Mouse (Mus musculus) mature B cell (primary cell): ENCODE measurements around the gene Nme9.

Experiments used
- in situ Hi-C: fragments of 300-500 bp; cut with MboI; formaldehyde crosslinking; loops from 2 replicates; pipeline ENCODE4 v1.14.3; 2019

Nme9 gene

GRCm38 (mm10) chr9:99436182-99437030 lies 14.9 kb upstream of the Nme9 start:
- in situ Hi-C loops: no loop called here

DNA sequence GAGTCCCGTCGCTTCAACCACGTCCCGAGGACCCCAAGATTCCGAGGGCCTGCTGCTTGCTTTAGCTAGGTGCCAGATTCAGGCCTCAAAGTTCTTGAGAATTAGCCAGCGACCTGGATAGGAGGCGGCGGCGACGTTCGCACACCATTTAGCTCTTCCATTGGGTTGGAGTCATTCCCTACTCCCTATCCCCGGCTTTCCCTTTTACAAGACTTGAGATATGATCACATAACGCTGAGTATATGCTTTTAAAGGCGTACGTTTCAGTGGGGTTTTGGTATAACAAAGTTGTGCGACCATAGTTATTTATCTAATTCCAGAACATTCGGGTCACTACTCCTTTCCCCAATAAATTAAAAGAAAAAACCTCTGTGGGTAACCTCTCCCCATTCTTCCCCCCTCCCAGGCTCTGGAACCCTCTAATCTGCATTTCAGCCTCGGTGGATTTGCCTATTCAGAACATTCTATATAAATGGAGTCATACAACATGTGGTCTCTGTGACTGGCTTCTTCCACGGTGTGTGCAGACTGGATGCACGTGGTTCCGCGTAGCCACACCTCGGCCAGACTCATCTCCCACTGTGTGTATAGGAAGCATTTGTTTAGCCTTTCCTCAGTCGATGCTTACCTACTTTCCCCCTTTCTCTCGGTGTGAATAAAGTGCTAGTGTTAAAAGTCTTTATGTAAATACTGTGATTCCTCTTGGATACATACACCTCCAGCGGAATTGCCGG lies 14.1 kb upstream of the Nme9 start, which contains the start of gene Mras:
Gene Mras, minus strand, starts transcription at position 351 of the 734 bp plus-strand sequence.
- in situ Hi-C loops: no loop called here

GRCm38 (mm10) chr9:99437781-99438565 lies 13.3 kb upstream of the Nme9 start:
- in situ Hi-C loops: no loop called here

GRCm38 (mm10) chr9:99439064-99439463 lies 12.2 kb upstream of the Nme9 start:
- in situ Hi-C loops: no loop called here

DNA sequence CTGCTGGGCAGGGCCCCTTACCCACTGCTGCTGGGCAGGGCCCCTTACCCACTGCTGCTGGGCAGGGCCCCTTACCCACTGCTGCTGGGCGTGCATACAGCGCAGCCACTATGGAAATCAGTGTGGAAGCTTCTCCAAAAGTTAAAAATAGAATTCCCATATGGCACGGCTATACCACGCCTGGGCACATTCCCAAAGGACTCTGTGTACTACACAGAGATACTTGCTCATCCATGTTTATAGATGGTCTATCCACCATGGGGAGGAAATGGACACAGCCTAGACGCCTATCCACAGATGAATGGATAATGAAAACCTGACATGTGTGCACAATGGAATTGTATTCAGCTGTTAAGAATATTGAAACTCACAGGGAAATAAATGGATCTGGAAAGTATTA lies 10.3 kb upstream of the Nme9 start:
- in situ Hi-C loops: no loop called here

GRCm38 (mm10) chr9:99441647-99442433 lies 9.4 kb upstream of the Nme9 start:
- in situ Hi-C loops: no loop called here

GRCm38 (mm10) chr9:99444590-99445178 lies 6.6 kb upstream of the Nme9 start:
- in situ Hi-C loops: no loop called here

- in situ Hi-C loops: no loop called here
These were observed 5.0 kb upstream of the Nme9 start for GRCm38 (mm10) chr9:99446259-99446658.

GRCm38 (mm10) chr9:99447323-99447722 lies 4.0 kb upstream of the Nme9 start:
- in situ Hi-C loops: no loop called here

- in situ Hi-C loops: no loop called here
These were observed 1.2 kb upstream of the Nme9 start for GRCm38 (mm10) chr9:99449886-99450647.

DNA sequence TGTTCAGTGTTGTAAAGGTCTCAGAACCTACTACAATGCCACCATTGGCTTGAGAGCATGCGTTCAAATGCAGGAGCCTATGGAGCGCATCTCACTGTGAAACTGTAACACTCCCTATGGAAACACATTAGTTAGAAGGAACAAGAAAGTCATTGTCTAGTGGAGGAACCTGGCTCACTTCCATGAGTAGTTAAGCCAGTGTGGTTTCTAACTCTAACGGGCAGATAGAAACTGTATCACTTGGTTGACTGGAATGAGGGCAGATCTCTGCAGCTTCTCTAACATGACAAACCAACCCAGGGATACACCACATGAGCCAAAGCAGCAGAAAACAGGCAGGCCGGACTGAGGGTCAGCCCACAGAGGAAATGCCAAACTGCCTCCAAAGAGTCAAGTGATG lies 2.9 kb downstream of the Nme9 start:
- in situ Hi-C loops: no loop called here

GRCm38 (mm10) chr9:99458529-99459208 lies 7.4 kb downstream of the Nme9 start:
- in situ Hi-C loops: no loop called here

- in situ Hi-C loops: no loop called here
These were observed 8.5 kb downstream of the Nme9 start for GRCm38 (mm10) chr9:99459730-99460129.

- in situ Hi-C loops: no loop called here
These were observed 13.6 kb downstream of the Nme9 start for GRCm38 (mm10) chr9:99464876-99465275.

DNA sequence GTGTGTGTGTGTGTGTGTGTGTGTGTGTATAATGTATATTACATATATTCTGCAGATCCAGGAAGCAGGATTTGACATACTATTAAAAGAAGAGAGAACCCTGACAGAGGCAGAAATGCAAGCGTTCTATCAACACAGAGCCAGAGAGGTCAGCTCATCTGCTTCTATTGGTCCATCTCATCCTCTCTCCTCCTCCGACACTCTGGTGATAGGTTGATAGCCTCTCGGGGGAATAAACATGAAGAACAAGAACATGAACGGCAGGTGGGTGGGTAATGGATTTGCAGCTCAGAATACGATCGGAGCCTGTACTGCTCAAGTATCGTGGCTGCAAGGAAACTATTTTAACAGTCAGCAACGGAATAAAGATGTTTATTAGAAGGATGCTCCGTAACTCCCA lies 17.3 kb downstream of the Nme9 start:
- in situ Hi-C loops: no loop called here

DNA sequence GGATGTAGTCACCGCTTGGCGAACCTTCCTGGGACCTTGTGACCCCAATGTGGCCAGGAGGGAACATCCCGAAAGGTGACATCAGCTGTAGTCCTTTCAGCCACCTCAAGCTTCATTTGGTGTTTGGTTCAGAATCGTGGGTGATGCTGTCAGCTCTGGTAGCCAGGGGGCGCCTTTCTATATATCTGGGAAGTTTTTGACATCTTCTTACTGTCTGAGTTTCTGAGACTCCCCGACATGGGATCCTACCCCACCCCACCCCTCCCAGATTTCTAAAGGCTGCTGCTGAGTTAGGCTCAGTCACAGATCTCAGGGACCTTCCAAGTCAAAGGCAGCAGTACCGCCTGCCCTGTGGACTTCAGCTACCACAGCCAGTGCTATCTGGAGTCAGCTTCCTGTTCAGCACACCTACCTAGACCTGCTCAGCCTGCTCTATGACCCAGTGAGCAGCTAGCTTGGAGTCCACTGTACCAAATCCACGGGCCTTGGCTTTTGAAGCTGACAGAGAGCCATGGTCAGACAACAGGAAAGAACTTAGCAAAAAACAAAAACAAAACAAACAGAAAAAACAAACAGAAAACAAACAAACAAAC lies 18.5 kb downstream of the Nme9 start:
- in situ Hi-C loops: no loop called here

DNA sequence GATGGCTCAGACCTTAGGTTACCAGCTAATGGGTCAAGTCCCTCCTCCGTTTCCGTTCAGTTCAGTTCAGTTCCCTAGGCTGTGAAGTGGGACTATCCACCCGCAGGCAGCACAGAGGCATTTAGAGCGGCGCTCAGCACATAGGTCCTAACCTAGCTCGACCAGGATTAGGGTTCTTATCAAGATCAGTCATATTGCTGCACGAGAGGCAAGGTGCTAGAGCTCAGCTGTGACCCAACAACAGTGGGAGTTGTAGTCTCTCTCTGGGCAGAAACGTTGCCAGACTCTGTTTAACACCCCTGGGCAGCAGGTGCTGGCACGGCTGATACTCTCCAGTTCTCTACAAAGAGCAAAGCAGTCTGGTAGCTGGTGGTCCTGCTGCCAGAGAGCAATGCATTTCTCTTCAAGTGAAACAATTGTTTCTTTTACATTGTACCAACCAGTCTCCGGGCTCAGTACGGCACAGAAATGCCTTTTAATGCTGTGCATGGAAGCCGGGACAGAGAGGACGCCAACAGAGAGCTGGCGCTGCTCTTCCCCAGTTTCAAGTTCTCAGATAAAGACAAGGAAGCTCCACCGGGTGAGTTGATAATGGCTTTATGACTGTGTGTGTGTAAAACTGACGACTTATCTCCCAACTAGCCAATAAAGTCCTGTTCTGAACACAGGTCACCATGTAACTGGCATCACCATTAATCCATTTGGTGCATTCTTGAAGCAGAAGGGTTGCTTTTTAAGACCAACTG lies 19.2 kb downstream of the Nme9 start:
- in situ Hi-C loops: no loop called here

- in situ Hi-C loops: no loop called here
These were observed 20.1 kb downstream of the Nme9 start for GRCm38 (mm10) chr9:99471334-99471733.
